Mouse (Mus musculus): Measurements from ENCODE around the gene Cwc25. TPM values are rescaled to one million over a fixed set of nuclear protein-coding genes. Genes with fewer than 3 reads are reported as not detected.
A peak's percentile ranks its signal among the peaks of the same experiment; 100 is the strongest.
"Not testable (repeated sequence)": the region's sequence is repeated elsewhere in the genome, so short reads cannot be mapped to it uniquely, and the experiment has no call there.

Gene Cwc25
- polyA plus RNA-seq, 1 experiment from 2014 or later = 14.2 TPM

GRCm38 (mm10) chr11:97716021-97716420, 50.3 kb downstream of the Cwc25 start:
- Histone ChIP-seq H3K27ac (ENCODE audit: low read depth) (no peak overlapping the region), H3K9ac (no peak overlapping the region), H3K4me1 (ENCODE audit: insufficient read depth) (no peaks in the 10 kb centered on the region), H3K36me3 (ENCODE audit: insufficient read depth) (peaks cover 84% of the 10 kb centered on the region), H3K4me2 (no peak overlapping the region), H3K4me3 (ENCODE audit: low read depth, low read length) (no peak overlapping the region), H3K27me3 (ENCODE audit: insufficient read depth, low read length) (no peaks in the 10 kb centered on the region), H3K9me3 (ENCODE audit: low read depth, low read length) (no peaks in the 10 kb centered on the region)
- no peak for TF ChIP-seq CTCF (IDR thresholded peaks at IDR 0.05; ENCODE audit: low read depth)
- ATAC-seq (ENCODE audit: insufficient read depth) = no peak
- no peak for DNase-seq
- 89% methylated on average over 8 of the region's 8 CpGs for WGBS

GRCm38 (mm10) chr11:97714784-97715760, 51.3 kb downstream of the Cwc25 start:
- no peak for TF ChIP-seq CTCF (IDR thresholded peaks at IDR 0.05; ENCODE audit: low read depth)
- no peak overlapping the region for H3K4me2 ChIP-seq
- peaks cover 80% of the 10 kb centered on the region for H3K36me3 ChIP-seq (ENCODE audit: insufficient read depth)
- H3K4me1 ChIP-seq (ENCODE audit: insufficient read depth) = no peaks in the 10 kb centered on the region
- H3K9ac ChIP-seq = no peak overlapping the region
- no peaks in the 10 kb centered on the region for H3K9me3 ChIP-seq (ENCODE audit: low read depth, low read length)
- no peaks in the 10 kb centered on the region for H3K27me3 ChIP-seq (ENCODE audit: insufficient read depth, low read length)
- DNase-seq = peak; percentile 68
- H3K27ac ChIP-seq (ENCODE audit: low read depth) = no peak overlapping the region
- H3K4me3 ChIP-seq (ENCODE audit: low read depth, low read length) = no peak overlapping the region
- ATAC-seq (ENCODE audit: insufficient read depth) = no peak
- 80% methylated on average over 14 of the region's 14 CpGs for WGBS

GRCm38 (mm10) chr11:97714356-97714755, 52.0 kb downstream of the Cwc25 start:
- Histone ChIP-seq H3K4me3 (ENCODE audit: low read depth, low read length) (no peak overlapping the region), H3K4me1 (ENCODE audit: insufficient read depth) (no peaks in the 10 kb centered on the region), H3K4me2 (no peak overlapping the region), H3K27ac (ENCODE audit: low read depth) (no peak overlapping the region), H3K36me3 (ENCODE audit: insufficient read depth) (peaks cover 74% of the 10 kb centered on the region), H3K9me3 (ENCODE audit: low read depth, low read length) (no peaks in the 10 kb centered on the region), H3K9ac (no peak overlapping the region), H3K27me3 (ENCODE audit: insufficient read depth, low read length) (no peaks in the 10 kb centered on the region)
- peak; percentile 25 for DNase-seq
- no peak for ATAC-seq (ENCODE audit: insufficient read depth)
- TF ChIP-seq CTCF (IDR thresholded peaks at IDR 0.05; ENCODE audit: low read depth) = peak; percentile 39
- 87% methylated on average over 3 of the region's 3 CpGs for WGBS

DNA sequence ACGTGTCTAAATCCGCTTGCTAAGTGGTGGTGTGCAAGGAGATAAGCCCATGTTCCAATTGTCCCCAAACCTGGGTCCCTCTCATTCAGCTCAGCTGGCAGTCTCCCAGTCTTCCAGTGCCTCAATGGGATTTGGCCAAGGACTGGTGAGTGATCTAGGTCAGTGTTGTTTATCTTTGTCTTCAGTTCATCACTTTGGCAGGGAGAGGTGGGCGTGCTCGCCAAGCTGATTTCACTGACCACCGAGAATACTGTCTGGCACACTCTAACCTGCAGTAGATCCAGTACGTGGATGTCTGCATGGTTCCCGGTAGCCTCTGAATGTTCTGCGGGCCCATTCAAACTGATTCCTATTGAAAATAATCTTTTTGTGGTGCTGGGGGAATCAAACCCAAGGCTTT, 52.5 kb downstream of the Cwc25 start:
- no peak for DNase-seq
- TF ChIP-seq CTCF (IDR thresholded peaks at IDR 0.05; ENCODE audit: low read depth) = no peak
- no peak overlapping the region for H3K4me2 ChIP-seq
- H3K27me3 ChIP-seq (ENCODE audit: insufficient read depth, low read length) = no peaks in the 10 kb centered on the region
- H3K9ac ChIP-seq = no peak overlapping the region
- H3K36me3 ChIP-seq (ENCODE audit: insufficient read depth) = peaks cover 74% of the 10 kb centered on the region
- no peaks in the 10 kb centered on the region for H3K4me1 ChIP-seq (ENCODE audit: insufficient read depth)
- no peak overlapping the region for H3K4me3 ChIP-seq (ENCODE audit: low read depth, low read length)
- no peaks in the 10 kb centered on the region for H3K9me3 ChIP-seq (ENCODE audit: low read depth, low read length)
- WGBS = 81% methylated on average over 8 of the region's 8 CpGs
- ATAC-seq (ENCODE audit: insufficient read depth) = no peak
- H3K27ac ChIP-seq (ENCODE audit: low read depth) = no peak overlapping the region

DNA sequence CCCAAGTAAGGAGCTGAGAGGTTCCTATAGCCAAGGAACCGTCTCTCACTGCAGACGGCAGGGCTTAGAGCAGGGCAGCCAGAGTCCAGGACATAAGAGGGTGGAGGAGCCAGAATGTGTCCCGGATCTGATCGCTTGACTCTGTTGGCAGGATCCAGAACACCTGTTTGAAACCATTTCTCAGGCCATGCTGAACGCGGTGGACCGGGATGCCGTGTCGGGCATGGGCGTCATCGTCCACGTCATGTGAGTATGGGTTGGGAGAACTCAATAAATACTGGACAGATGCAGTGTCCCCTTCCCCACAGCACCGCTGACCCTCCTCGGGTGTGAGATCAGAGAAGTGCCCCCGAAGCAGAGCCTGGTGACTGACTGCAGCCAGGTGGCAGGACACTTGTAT, 54.1 kb downstream of the Cwc25 start:
- no peak overlapping the region for H3K4me3 ChIP-seq (ENCODE audit: low read depth, low read length)
- DNase-seq (no peak), ATAC-seq (ENCODE audit: insufficient read depth) (no peak)
- TF ChIP-seq CTCF (IDR thresholded peaks at IDR 0.05; ENCODE audit: low read depth) = no peak
- no peaks in the 10 kb centered on the region for H3K9me3 ChIP-seq (ENCODE audit: low read depth, low read length)
- no peaks in the 10 kb centered on the region for H3K27me3 ChIP-seq (ENCODE audit: insufficient read depth, low read length)
- H3K36me3 ChIP-seq (ENCODE audit: insufficient read depth) = peaks cover 74% of the 10 kb centered on the region
- no peaks in the 10 kb centered on the region for H3K4me1 ChIP-seq (ENCODE audit: insufficient read depth)
- no peak overlapping the region for H3K4me2 ChIP-seq
- 87% methylated on average over 15 of the region's 15 CpGs for WGBS
- H3K27ac ChIP-seq (ENCODE audit: low read depth) = no peak overlapping the region
- H3K9ac ChIP-seq = no peak overlapping the region

DNA sequence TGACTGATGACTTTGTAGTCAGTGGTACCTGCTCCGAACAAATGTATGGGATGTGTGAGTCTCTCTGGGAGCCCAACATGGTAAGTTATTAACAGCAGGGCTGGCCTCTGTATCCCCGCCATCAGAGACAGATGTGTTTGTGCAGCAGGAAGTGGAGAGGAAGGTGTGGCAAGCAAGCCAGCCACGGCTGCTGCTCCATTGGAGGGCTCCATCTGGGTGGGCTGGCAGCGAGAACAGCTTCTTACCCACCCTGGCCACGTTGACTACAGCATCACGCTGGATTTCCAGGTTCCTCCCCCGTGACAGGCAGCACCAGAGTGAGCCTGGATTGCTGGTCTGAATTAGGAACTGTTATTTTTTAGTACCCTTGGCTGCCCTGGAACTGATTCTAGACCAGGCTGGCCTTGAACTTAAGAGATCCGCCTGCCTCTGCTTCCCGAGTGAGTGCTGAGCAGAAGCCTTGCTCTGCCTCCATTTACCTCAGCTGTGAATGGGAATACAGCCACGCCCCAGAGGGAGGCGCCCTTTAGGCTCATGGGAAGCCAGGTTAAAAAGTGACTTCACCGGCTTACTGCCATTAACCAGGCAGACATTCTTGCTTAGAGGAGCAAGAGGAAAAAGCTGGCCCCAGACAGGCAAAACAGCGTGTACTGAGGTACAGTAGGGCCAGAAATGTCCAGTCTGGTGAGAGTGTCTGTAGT, 55.0 kb downstream of the Cwc25 start:
- no peak overlapping the region for H3K4me2 ChIP-seq
- ATAC-seq (ENCODE audit: insufficient read depth) (no peak), DNase-seq (no peak)
- H3K27me3 ChIP-seq (ENCODE audit: insufficient read depth, low read length) = no peaks in the 10 kb centered on the region
- no peak overlapping the region for H3K27ac ChIP-seq (ENCODE audit: low read depth)
- H3K4me3 ChIP-seq (ENCODE audit: low read depth, low read length) = no peak overlapping the region
- no peaks in the 10 kb centered on the region for H3K9me3 ChIP-seq (ENCODE audit: low read depth, low read length)
- H3K4me1 ChIP-seq (ENCODE audit: insufficient read depth) = no peaks in the 10 kb centered on the region
- no peak overlapping the region for H3K9ac ChIP-seq
- no peak for TF ChIP-seq CTCF (IDR thresholded peaks at IDR 0.05; ENCODE audit: low read depth)
- WGBS = 74% methylated on average over 13 of the region's 13 CpGs
- peaks cover 74% of the 10 kb centered on the region for H3K36me3 ChIP-seq (ENCODE audit: insufficient read depth)

DNA sequence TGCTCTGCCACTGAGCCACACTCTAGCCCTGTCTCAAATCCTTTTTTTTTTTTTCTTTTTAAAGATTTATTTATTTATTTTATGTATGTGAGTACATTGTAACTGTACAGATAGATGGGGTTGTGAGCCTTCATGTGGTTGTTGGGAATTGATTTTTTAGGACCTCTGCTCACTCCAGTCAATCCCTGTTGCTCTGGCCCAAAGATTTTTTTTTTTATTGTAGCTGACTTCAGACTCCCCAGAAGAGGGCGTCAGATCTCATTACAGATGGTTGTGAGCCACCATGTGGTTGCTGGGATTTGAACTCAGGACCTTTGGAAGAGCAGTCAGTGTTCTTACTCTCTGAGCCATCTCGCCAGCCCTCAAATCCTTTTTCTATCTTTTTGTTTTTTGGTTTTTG, 56.3 kb downstream of the Cwc25 start:
- not testable (repeated sequence) for H3K4me3 ChIP-seq (ENCODE audit: low read depth, low read length); H3K9ac ChIP-seq; ATAC-seq (ENCODE audit: insufficient read depth); H3K9me3 ChIP-seq (ENCODE audit: low read depth, low read length); H3K27me3 ChIP-seq (ENCODE audit: insufficient read depth, low read length); H3K27ac ChIP-seq (ENCODE audit: low read depth); H3K4me1 ChIP-seq (ENCODE audit: insufficient read depth); H3K4me2 ChIP-seq; DNase-seq
- peaks cover 82% of the 10 kb centered on the region for H3K36me3 ChIP-seq (ENCODE audit: insufficient read depth)
- WGBS = 81% methylated on average over 2 of the region's 2 CpGs
